Mouse (Mus musculus) kidney, postnatal 36 days (tissue): ENCODE measurements at regions not wholly inside any gene's neighbourhood (a gene's known extent, or its start where the extent isn't known, plus 50 kb on each side); places are given as distances from the start of the nearest gene placed in this dataset.

Experiments used
- DNase-seq, 2 experiments: peaks; one replicate each; pipeline ENCODE4 v3.0.0; 2021 to 2022; ENCODE audit warnings: mixed read lengths in 2 of 2

DNA sequence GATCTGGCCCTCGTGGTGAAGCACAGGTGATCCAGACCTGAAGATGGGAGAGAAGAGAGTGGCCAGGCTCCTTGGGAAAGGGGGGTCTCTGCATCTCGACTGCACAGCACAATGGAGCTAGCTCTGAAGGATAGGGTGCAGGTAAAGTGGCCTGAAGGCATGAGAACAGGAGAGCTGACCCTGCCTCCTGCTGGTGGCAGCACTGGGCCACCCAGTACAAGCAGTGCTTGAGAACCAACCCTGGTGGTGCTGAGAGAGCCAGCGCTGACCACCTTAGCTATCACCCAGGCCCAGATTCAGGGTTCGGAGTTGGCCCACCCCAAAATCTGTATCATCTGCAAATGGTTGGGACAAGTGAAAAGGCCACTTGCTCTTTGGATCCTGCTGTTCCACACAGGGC lies 66.2 kb downstream of the A730009L09Rik start:
- DNase-seq: no peak

DNA sequence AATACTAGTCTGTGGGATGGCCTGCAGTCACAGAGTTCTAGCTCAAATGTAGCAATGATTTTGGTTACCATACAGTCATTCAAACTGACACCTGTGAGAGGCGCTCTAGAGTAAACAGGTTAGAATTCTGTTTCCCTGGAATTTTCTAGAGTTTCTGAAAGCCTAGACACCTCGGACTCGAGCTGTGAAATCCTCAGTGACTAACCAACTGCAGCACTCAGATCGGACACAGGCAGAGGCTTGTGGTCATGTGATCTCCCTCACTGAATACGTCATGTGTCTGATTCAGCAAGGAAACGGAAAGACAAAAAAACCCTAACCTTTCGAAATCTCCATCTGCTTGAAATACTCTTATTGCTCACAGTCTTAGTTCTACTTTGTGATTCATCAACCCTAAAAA lies 68.4 kb downstream of the A730009L09Rik start:
- DNase-seq: no peak

DNA sequence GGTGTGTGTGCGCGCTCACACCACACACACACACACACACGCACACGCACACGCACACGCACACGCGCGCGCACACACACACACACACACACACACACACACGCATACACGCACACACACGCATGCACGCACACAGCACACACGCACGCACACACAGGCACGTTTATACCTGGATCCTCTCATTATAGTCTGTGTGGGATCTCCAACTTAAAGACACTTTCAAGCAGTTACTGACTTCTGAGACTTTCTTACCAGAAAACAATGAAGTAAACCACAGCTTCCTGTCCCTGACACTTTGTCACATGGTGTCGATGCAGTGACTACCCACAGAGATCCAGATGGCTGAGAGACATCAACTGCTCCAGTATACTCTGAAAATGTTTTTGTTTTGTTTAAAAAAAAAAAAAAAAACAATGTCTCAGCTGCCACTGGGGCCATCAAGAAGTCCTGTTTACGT lies 68.9 kb downstream of the A730009L09Rik start:
- DNase-seq: no peak

DNA sequence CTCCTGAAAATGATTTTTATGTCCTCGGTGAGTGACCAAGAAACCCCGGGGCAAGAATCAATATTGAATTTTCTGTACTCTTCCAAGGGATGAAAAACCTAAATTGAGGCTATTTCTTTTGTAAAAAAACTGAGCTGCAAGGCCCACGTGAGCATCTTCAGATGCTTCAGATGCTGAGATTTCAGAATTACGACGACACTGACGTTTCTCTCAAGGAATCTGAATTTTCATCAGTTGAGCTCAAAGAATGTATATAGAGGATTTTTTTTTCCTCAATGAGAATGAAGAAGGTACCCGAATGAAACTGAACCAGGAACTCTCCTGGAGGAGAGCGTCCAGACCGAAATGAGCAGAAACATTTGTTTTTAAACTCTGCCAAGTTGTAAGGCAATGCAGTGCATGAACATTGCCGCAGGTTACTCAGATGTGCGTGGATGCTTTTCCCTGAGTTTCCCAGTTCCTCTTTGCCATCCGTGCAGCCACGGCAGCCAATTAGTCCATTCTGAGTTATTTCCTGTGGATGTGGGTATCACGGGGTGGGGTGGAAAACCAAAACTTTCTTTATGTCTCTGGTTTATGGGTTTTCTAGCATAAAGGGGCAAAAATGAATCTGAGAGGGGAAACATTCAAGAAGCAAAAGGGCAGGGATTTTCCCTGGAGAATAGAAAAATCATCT lies 69.9 kb downstream of the A730009L09Rik start:
- no peak for DNase-seq

DNA sequence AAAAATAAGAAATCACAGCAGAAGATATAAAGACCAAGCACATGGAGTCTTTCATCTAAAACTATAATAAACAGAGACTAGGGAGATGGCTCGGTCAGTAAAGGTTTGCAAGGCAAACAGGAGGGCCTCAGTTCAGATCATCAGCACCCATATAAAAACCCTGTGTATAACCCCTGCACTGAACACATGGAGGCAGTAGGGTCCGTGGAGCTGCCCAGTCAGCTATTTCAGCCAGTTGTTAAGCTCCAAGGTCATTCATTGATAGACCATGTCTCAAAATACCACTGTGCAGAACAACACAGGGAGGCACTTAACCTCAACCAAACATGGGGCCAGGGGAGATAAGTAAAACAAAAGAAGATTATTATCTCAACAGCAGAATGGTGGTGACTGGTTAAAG lies 78.1 kb downstream of the A730009L09Rik start:
- DNase-seq: no peak

DNA sequence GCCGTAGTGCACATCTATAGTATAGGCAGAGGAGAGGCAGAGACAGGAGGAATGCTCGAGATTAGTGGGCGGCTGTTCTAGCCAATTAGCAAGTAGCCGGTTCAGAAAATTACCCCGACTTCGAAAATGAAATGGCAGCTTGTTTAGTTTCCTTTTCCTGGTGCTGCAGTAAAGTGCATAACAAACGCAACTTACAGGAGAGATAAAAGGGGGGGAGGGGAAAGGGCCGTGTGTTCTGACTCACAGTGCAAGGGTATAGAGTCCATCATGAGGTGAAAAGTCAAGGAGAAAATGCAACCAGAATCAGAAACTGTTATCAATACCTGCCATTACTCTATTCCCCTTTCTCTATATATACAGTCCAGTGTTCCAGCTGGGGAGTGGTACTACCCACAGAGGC lies 88.0 kb downstream of the A730009L09Rik start:
- no peak for DNase-seq

DNA sequence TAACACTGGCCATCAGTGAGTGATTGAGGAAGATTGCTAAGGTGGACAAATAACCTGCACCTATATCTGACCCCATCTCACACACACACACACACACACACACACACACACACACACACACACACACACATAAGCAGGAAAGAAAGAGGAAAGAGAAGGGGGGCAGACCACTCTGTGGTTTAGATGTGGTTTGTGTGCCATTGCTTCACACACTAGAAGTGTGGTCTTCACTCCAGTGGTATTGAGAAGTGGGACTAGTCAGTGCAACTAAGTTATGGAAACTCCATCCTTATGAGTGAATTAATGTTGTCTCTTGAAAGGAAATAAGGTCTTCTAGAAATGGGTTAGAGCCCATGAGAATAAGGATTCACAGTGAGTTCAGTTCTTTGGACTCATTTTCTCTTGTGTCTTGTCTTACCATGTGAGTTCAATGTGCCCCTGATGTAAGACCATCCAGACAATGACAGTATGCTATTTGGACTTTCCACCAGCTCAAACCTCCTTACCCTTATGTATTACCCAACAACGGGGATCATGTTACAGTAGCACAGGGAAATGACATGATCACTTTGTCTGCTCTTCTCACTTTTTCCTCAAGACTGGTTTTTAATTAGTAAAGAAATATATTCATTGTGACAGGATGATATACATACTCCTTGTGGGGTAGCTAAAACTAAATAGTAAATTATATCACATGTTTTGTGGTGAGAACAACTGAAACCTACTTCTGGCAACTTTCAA lies 88.7 kb downstream of the A730009L09Rik start:
- DNase-seq: no peak

DNA sequence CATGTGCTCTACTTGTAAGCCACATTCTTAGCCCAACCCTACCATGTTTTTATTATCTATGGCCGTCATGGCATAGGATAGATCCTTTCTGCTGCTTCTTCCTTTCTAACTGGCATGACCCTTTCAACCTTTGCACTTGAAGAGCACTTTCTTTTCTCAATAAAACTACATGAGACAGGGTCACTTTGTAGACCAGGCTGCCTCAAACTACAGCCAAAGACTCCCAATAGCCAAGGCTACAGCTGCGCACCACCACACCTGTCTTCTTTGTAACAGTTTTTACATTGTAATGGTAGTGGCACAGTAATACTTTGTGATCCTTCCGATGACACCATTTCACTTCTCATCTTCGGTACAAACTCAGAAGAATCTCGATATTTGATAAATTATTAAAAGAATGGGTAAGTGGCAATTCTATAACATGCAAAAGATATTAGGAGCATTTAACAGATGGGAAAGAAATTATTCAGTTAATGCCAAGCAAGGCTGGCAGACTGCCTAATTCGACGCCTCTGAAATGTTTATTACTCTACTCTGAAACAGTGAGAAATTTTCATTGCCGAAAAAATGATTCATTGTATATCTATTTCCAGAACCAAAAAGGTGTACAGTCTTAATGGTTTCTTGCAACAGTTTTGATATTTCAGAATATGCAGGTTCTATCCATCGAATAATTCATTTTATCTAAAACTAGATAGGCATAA lies 89.5 kb downstream of the A730009L09Rik start:
- DNase-seq: no peak

DNA sequence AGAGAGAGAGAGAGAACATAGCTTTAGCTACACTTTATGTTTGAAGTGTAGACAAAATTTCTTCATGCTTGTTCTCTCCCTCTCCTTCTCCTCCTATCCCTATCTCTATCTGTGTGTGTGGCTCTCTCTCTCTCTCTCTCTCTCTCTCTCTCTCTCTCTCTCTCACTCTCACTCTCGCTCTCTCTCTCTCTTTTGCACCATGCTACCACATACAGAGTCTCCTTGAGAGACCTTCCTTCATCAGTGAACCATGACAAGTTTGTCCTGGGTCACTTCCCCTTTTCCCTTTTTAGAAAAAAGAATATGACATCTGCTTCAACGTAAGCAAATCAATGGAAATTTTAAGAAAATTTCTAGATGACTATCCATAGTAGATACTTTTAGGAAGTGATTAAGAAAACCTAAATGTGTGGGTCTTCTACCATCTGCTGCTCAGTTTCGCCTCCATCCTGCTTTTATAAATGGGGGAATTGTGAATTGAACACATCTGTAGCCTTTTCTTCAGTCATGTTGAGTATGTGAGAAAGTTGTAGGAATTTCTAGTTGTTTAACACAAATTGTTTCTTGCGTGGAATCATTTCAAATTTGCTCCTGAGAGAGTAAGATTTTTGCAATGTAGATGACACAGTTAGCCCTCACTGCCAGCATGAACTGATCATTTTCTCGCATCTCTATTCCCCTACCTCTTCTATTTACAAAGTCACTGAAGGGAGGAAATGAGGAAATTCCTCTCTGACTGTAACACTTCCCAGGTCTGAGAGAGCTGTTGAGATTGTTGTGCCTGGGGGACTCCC lies 91.3 kb downstream of the A730009L09Rik start:
- DNase-seq: no peak

DNA sequence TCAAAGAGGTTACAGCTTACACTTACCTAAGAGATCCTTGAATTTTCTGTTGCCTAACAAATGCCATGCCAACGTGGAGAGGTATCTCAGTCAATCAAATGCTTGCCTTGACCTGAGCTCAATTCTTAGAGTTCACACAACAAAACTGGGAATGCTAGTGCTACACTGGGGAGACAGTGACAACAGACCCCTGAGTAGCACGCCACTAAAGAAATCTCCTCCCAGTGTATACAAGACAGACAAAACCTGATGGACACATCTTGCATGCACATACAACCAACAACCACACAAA lies 91.8 kb downstream of the A730009L09Rik start:
- no peak for DNase-seq

DNA sequence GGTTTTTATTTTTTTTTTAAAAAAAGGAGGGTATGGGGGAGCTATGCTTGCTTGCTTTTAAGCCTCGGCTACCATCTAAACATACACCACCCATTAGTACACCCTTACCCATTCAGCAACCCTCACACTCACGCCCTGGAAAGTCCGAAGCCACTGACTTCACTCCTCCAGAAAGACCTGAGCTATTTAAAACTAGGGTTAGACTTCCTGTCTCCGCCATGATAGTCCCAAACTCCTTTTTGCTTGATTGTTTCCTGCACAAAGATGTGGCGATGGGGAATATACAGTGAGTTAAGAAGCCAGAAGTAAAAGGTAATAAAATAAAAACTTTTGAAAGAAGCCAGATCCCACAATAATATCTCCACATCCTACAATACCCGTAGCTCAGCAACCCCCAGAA lies 92.6 kb downstream of the A730009L09Rik start:
- DNase-seq: no peak

DNA sequence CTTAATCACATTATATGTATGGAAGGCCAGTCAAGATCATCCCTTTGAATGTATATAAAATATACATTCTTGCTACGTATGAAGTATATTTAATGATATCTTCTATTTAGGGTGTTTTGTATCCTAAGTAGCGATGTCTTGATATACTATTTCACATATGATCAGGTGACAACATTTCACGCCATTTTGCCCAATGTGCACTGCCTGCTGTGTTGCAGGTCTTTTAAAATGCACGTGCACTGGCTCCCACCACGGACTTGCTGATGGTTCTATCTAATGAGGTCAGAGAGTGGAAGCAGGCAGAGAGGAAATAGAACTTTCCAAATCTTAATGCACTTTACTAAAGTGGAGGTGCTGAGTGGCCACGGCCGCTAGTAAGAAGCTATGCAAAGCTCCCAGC lies 100.8 kb downstream of the A730009L09Rik start:
- no peak for DNase-seq

DNA sequence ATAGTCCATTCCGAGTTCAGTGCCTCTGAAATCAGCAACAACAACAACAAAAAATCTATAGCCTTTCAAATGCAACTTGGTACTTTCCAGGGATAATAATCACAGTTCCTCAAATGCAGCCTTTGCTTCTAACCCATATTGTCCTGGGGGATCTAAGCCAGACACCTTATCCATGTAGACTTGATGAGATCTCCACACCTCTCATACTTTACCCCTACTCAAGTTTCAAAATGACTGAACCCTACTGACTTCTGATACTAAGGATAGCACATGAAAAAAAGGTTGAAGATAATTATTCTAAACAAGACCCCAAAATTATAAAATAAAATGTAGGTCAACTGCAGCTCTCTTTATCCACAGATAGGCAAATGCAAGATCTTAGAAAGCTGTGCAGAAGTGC lies 101.2 kb downstream of the A730009L09Rik start:
- DNase-seq: no peak

DNA sequence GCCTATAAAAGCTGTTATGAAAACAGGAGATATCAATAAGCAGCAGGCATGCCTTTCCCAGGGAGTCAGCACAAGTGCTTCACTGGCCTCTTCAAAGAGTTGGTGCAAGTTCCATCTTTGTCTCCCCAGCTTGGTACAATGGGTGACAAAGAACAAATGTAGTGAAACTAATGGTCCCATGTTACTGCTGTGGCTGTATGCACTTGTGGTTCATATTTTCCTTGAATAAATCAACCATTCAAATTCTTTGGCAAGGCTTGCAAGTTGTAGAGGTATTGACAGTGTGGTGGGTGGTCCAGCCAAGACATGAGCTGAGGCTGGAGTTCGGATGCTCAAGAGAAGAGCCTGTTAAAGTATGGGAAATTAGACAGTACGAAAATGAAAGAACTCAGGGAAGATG lies 103.5 kb downstream of the A730009L09Rik start:
- no peak for DNase-seq

DNA sequence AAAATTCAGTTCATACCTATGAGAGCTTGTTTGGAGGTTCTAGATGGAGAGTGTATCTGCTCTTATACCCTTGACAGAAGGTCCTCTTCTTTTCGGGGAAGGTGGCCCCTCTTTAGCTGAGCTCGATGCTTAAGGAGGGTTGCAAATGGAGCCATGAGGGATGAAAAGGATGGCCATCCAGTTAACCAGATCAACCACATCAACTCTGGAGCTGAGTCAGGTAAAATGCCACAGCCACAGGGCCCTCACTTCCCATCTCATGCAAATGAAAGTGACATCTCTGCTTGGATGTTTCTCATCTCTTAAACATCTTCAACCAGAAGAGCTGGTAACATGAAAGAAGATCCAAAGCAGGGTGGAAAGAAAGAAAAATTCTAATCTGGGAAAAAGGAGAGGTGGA lies 105.0 kb downstream of the A730009L09Rik start:
- no peak for DNase-seq

DNA sequence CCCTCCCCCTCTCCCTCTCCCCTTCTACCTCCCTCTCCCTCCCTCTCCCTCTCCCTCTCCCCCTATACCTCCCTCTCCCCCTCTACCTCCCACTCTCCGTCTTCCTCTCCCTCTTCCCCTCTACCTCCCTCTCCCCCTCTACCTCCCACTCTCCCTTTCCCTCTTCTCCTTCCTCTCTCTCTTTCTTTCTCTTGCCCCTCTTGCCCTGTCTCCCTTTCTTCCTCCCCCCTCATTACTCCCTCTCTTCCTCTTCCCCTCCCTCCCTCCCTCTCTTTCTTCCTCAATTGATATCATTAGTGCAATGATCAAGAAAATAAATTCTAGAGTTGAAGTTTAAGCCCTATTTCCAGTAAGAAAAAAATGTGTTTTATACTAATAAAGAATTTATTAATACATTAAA lies 105.9 kb downstream of the A730009L09Rik start:
- no peak for DNase-seq

DNA sequence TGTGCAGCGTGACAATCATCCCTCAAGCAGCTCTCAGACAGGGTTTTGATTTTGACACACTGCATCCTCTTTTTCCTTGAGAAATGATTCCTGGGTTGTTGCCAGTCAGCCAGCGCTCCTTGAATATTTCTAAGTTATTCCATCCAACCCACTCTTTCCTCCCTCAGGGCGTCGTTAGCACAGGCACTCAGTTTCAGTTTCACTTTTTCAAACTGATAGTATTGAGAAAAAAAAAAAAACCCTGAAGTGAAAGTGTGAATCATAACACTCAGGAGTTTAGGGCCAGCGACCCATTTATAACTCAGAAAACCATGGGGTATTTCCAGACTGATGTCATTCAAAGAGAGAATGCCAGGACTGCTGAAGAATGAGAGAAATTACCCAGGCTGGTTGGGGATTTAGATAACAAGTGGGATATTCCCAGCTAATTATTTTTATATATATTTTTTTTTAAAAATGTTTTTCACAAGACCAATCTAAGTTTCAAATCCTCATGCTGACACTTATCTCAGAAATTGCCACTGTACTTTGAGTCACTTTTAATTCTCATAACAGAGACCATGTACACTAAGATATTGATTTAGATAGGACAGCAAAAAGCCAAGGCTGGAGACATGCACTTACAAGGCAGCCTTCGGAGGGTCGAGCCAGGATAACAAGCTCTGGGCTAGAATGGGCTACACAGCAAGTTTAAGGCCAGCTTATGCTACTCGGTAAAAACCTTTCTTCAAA lies 106.5 kb downstream of the A730009L09Rik start:
- DNase-seq: peak; percentile 11 to 21

DNA sequence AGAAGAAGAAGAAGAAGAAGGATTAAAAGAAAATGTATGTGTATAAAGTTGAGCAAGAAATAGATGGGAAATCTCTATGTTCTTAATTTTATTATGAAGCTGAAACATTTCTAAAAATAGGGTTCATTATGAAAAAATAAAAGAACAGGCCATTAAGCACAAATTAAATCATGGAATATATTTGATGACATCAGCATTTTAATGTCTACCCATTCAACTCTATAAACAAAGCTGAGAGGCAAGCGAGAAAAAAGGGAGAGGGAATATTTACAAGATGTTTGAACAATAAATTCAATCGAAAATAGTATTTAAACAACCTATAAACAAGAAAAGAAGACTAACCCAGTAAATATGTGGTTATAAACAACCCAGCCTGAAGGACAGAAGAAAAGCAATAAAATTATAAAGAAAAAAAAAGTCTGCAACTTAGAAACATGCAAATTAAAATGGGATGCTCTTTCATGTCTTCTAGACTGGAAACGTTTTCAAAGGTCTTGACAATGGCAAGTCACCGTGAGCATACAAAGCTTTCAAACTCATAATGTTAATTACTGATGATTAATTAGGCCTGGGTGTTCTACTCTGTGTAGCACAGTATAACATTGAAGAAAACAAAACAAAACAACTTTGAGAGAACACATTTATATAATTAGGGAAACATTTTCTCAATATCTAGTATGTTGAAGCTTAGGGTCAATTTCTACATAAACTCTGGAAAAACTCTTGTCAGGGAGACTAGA lies 108.6 kb downstream of the A730009L09Rik start:
- DNase-seq: no peak

DNA sequence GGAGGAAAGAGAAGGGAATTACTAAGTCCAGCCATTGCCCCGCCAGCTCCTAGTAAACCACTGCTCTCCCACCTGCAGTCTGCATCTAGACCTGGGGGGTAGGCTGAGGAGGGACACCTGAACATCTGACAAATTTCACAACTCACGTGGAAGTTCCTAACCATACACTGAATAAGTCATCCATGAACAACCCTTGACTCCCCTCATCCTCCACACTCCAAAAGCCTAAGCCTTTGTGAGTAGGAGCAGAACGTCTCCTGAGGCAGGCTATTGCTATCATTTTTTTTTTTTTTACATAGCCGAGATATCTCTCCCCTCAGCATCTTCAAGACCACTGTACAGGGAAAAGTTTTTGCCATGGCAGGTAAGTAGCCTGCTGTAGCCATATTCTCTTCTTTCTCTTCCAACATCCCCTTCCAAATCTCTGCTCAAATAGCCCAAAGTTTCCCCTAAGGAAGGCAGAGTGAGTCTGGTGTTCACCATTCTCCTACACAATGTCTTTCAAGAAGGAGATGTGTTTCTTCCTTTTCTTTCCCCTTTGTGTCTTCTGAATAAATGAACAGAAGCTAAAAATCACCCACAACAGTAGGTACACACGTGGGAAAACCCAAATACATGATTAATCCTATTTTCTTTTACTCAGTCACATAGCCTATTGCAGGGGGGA lies 109.7 kb downstream of the A730009L09Rik start:
- no peak for DNase-seq

DNA sequence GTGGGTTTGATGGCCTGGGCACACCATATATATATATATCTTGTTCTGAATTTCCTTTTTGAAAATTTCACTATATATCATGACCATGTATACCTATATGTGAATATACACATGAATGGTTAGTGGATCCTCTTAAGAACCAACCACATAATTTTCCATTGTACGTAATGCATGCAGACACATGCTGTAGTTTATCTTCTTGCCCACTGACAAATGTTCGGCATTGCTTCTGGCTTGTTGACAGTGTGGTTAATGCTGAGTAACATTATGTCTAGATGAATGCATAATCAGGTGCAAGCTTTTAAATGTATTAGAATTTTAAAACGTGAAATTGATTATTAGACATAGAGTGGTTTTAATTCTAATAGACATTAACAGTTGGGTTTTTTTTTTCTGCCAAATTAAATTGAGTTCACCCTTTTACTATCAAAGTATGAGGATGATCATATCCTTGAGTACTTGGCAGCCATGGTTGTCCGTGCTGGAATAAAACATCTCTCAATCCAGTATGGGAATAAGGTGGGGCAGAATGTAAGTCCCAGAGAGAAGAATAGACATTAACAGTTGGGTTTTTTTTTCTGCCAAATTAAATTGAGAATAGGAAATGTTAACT lies 110.3 kb downstream of the A730009L09Rik start:
- no peak for DNase-seq

DNA sequence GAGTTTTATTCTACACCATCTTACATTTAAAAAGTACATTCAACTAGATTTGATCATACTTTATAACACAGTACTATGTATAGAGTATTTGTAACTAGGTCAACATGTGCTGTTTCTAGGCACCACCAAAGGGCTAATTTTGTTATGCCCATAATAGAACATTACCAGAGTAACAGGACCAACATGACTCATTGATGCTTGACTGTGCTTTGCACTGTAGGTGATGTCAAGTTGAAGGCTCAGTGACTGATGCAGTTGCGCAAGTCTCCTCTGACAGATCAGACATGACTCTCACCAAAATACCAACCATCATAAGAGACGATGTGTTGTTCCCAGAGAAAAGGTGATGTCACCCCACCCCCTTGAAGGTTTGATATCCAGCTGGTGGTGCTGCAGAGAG lies 108.5 kb downstream of the Mrpl39 start:
- DNase-seq: no peak
